Mouse (Mus musculus) erythroblast, embryonic 14.5 days (primary cell): ENCODE results near the gene Iqsec1.

ENCODE experiments used
- GATA1 ChIP-seq: IDR thresholded peaks from 2 replicates; pipeline ENCODE4 v1.6.1; 2012; ENCODE audit warnings: low read length, inconsistent platforms, mixed read lengths
- TAL1 ChIP-seq: IDR thresholded peaks from 3 replicates; pipeline ENCODE4 v1.6.1; 2012; ENCODE audit warnings: low read length, inconsistent platforms, mixed read lengths

DNA sequence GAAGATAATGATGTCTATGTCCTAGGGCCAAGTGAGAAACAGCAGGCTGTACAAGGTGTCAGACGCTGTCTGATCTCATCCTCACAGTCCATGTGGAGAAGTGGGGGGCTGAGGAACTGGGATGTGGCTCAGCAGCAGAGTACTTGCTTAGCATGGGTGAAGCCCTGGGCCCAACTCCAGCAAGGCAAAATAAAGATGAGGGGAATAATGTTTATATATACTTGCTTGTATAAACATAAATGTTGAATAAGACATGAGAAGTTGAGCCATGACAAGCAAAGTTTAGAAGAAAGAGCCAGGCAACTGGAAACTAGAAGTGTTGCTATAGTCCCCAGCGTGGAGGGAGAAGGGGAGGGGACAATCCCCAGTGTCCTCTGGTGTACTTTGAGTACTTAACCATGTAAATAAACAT lies 261.8 kb downstream of the Iqsec1 start:
- TF ChIP-seq GATA1 (no peak), TAL1 (no peak)
